Mouse (Mus musculus): ENCODE results near the gene Nelfe. TPM values are rescaled to one million over a fixed set of nuclear protein-coding genes. Genes with fewer than 3 reads are reported as not detected.
"Not testable (repeated sequence)": the region's sequence is repeated elsewhere in the genome, so short reads cannot be mapped to it uniquely, and the experiment has no call there.

The Nelfe gene
- polyA plus RNA-seq (2014; fragmentation: Nextera tagmentation; extraction: Ambion mirVana), result 108 and 114 TPM in 2 replicates

- Histone ChIP-seq H3K27ac (ENCODE audit: low read depth, low read length) (peak within 1 kb of the TSS; percentile 68), H3K4me2 (peak within 1 kb of the TSS; percentile 97), H3K27me3 (replicated peaks; ENCODE audit: control insufficient read depth, insufficient read depth, low read length) (no peaks in the 10 kb centered on the region), H3K4me3 (ENCODE audit: low read depth, low read length) (peak within 1 kb of the TSS; percentile 89), H3K36me3 (ENCODE audit: control insufficient read depth, insufficient read depth, low read length) (peaks cover 35% of the 10 kb centered on the region), H3K9me3 (ENCODE audit: control insufficient read depth, low read length) (no peaks in the 10 kb centered on the region), H3K9ac (ENCODE audit: low read depth, low read length) (peak within 1 kb of the TSS; percentile 87), H3K4me1 (replicated peaks; ENCODE audit: control insufficient read depth, insufficient read depth, low read length) (peaks cover 12% of the 10 kb centered on the region)
- peak; percentile 98 for DNase-seq (ENCODE audit: low spot score)
- peak; percentile 96 for ATAC-seq (replicated peaks; ENCODE audit: low FRiP score)
- WGBS, result under 1% methylated on average over 65 of the region's 65 CpGs
Observed at GRCm38 (mm10) chr17:34849722-34850516, at the start of gene Nelfe, which contains the start of gene Skiv2l. Gene Nelfe (plus strand): TSS chr17:34850391. Gene Skiv2l (minus strand): TSS chr17:34850210.

GRCm38 (mm10) chr17:34800781-34801305, 49.3 kb upstream of the Nelfe start:
- H3K36me3 ChIP-seq (ENCODE audit: control insufficient read depth, insufficient read depth, low read length); ATAC-seq (replicated peaks; ENCODE audit: low FRiP score); H3K4me1 ChIP-seq (replicated peaks; ENCODE audit: control insufficient read depth, insufficient read depth, low read length); H3K4me3 ChIP-seq (ENCODE audit: low read depth, low read length); H3K9ac ChIP-seq (ENCODE audit: low read depth, low read length); H3K27ac ChIP-seq (ENCODE audit: low read depth, low read length); H3K9me3 ChIP-seq (ENCODE audit: control insufficient read depth, low read length); H3K4me2 ChIP-seq; H3K27me3 ChIP-seq (replicated peaks; ENCODE audit: control insufficient read depth, insufficient read depth, low read length); DNase-seq (ENCODE audit: low spot score): not testable (repeated sequence)
- 85% methylated on average over 16 of the region's 16 CpGs for WGBS

DNA sequence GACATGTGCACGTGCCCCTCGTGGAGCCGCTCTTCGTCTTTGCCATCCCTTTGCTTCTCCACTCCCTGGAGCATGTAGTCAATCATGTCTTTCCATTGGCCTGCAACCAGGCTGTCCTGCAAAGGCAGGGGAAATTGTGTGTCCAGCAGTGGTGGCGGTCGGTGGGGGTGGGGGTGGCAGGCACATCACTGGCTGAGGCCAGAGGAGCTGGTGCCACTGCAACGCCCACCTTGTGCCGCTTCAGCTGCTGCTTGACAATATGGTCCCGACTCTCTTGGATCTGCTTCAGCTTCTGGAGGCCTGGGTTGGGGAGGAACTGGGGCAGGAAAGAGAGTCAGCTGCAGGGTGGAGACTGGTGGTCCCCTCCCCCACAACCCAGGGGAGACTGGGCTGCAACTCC, 47.4 kb upstream of the Nelfe start:
- H3K27ac ChIP-seq (ENCODE audit: low read depth, low read length); H3K4me2 ChIP-seq; H3K4me1 ChIP-seq (replicated peaks; ENCODE audit: control insufficient read depth, insufficient read depth, low read length); DNase-seq (ENCODE audit: low spot score); H3K36me3 ChIP-seq (ENCODE audit: control insufficient read depth, insufficient read depth, low read length); H3K9ac ChIP-seq (ENCODE audit: low read depth, low read length); H3K27me3 ChIP-seq (replicated peaks; ENCODE audit: control insufficient read depth, insufficient read depth, low read length); H3K9me3 ChIP-seq (ENCODE audit: control insufficient read depth, low read length); ATAC-seq (replicated peaks; ENCODE audit: low FRiP score); H3K4me3 ChIP-seq (ENCODE audit: low read depth, low read length): not testable (repeated sequence)
- WGBS, result 90% methylated on average over 9 of the region's 9 CpGs

DNA sequence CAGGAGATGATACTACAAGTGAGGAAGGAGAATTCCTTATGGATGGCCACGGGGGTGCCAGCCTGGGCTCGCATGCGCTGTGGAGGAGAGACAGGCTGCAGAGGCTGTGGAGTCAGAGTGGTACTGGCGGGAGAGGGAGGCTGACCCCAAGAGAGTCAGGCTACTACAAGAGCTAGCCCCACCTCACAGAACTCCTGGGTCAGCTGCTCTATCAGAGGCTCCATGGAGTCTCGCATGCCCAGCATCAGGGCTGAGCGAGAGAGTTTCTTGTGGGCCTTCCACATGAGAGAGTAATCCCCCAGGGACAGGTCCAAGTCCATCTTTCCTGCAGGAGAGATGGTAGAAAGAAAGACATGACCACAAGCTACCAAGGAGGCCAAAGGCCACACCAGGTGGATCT, 46.8 kb upstream of the Nelfe start:
- DNase-seq (ENCODE audit: low spot score); H3K9me3 ChIP-seq (ENCODE audit: control insufficient read depth, low read length); H3K4me3 ChIP-seq (ENCODE audit: low read depth, low read length); H3K9ac ChIP-seq (ENCODE audit: low read depth, low read length); H3K4me2 ChIP-seq; H3K27me3 ChIP-seq (replicated peaks; ENCODE audit: control insufficient read depth, insufficient read depth, low read length); H3K4me1 ChIP-seq (replicated peaks; ENCODE audit: control insufficient read depth, insufficient read depth, low read length); ATAC-seq (replicated peaks; ENCODE audit: low FRiP score); H3K36me3 ChIP-seq (ENCODE audit: control insufficient read depth, insufficient read depth, low read length); H3K27ac ChIP-seq (ENCODE audit: low read depth, low read length): not testable (repeated sequence)
- 87% methylated on average over 6 of the region's 6 CpGs for WGBS

DNA sequence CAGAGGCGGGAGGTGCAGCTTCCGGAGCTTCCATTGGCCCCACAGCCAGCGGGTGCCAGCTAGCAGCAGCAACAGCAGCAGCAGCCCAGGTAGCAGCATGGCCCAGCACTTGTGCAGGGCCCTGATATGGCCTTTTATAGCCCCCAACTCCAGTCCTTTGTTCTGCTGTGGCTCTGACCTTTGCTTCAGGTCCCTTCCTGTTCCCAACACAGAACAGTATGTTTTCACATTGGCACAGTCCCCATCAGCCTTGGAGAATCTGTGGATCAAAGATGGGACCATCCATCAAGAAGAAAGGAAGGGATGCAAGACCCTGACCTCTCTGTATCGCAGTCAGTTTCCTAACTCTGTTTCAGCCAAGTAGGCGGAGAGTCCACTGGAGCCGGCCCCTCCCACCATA, 45.9 kb upstream of the Nelfe start, which contains the start of gene Cyp21a1:
TSS of gene Cyp21a1 (minus strand) at position 261 of the 400 bp plus-strand sequence.
- not testable (repeated sequence) for H3K4me1 ChIP-seq (replicated peaks; ENCODE audit: control insufficient read depth, insufficient read depth, low read length)
- 89% methylated on average over 5 of the region's 6 CpGs for WGBS

GRCm38 (mm10) chr17:34804871-34805562, 45.2 kb upstream of the Nelfe start:
- DNase-seq (ENCODE audit: low spot score), result no peak
- no peak for ATAC-seq (replicated peaks; ENCODE audit: low FRiP score)
- Histone ChIP-seq H3K4me3 (ENCODE audit: low read depth, low read length) (no peak overlapping the region), H3K4me2 (no peak overlapping the region), H3K9ac (ENCODE audit: low read depth, low read length) (no peak overlapping the region), H3K4me1 (replicated peaks; ENCODE audit: control insufficient read depth, insufficient read depth, low read length) (no peaks in the 10 kb centered on the region), H3K27me3 (replicated peaks; ENCODE audit: control insufficient read depth, insufficient read depth, low read length) (no peaks in the 10 kb centered on the region), H3K36me3 (ENCODE audit: control insufficient read depth, insufficient read depth, low read length) (no peaks in the 10 kb centered on the region), H3K9me3 (ENCODE audit: control insufficient read depth, low read length) (peaks cover 4% of the 10 kb centered on the region; the same call in 1 of the 2 replicates), H3K27ac (ENCODE audit: low read depth, low read length) (no peak overlapping the region)
- WGBS, result 63% methylated on average over 6 of the region's 6 CpGs

More for the DNA sequence above, 45.9 kb upstream of the Nelfe start, which contains the start of gene Cyp21a1:
- ATAC-seq (replicated peaks; ENCODE audit: low FRiP score); H3K9me3 ChIP-seq (ENCODE audit: control insufficient read depth, low read length); H3K4me2 ChIP-seq; H3K27me3 ChIP-seq (replicated peaks; ENCODE audit: control insufficient read depth, insufficient read depth, low read length); H3K36me3 ChIP-seq (ENCODE audit: control insufficient read depth, insufficient read depth, low read length); H3K27ac ChIP-seq (ENCODE audit: low read depth, low read length); H3K4me3 ChIP-seq (ENCODE audit: low read depth, low read length); DNase-seq (ENCODE audit: low spot score); H3K9ac ChIP-seq (ENCODE audit: low read depth, low read length): not testable (repeated sequence)

GRCm38 (mm10) chr17:34807176-34807575, 43.0 kb upstream of the Nelfe start:
- H3K4me3 ChIP-seq (ENCODE audit: low read depth, low read length), result no peak overlapping the region
- no peak for DNase-seq (ENCODE audit: low spot score)
- ATAC-seq (replicated peaks; ENCODE audit: low FRiP score), result no peak
- H3K9ac ChIP-seq (ENCODE audit: low read depth, low read length), result no peak overlapping the region
- H3K27me3 ChIP-seq (replicated peaks; ENCODE audit: control insufficient read depth, insufficient read depth, low read length), result no peaks in the 10 kb centered on the region
- H3K9me3 ChIP-seq (ENCODE audit: control insufficient read depth, low read length), result peaks cover 4% of the 10 kb centered on the region; the same call in 1 of the 2 replicates
- H3K4me2 ChIP-seq, result no peak overlapping the region
- H3K4me1 ChIP-seq (replicated peaks; ENCODE audit: control insufficient read depth, insufficient read depth, low read length), result no peaks in the 10 kb centered on the region
- H3K36me3 ChIP-seq (ENCODE audit: control insufficient read depth, insufficient read depth, low read length), result no peaks in the 10 kb centered on the region
- no peak overlapping the region for H3K27ac ChIP-seq (ENCODE audit: low read depth, low read length)
- 58% methylated on average over 3 of the region's 3 CpGs for WGBS

DNA sequence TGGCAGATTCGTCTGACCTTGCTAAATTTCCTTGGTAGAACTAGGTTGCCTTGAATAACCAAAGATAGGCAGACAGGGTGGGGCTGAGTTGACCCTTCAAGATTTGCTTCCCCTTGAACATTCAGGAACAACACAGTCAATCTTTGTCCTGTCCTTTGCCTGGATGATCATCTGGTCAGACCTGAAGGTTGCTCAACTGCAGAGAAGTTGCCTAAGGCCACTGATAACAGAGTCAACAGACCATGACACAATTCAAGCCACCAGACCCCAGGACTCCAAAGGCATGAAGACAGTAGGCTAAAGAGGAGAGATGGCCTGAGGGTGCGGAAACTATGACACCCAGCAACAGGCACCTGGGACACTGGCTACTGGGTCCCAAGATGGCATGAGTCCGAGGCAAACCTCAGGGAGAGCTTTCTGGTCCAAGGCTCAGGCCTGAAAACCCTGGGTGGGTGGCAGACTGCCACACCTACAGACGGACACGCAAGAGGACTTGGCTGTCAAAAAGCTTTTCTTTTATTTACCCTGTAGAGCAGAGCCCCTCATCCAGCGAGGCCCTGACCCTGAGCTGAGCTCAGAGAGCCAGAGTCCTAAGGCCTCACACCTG, 41.5 kb upstream of the Nelfe start:
- Histone ChIP-seq H3K4me2 (no peak overlapping the region), H3K4me3 (ENCODE audit: low read depth, low read length) (no peak overlapping the region), H3K27ac (ENCODE audit: low read depth, low read length) (no peak overlapping the region), H3K9ac (ENCODE audit: low read depth, low read length) (no peak overlapping the region), H3K27me3 (replicated peaks; ENCODE audit: control insufficient read depth, insufficient read depth, low read length) (no peaks in the 10 kb centered on the region), H3K9me3 (ENCODE audit: control insufficient read depth, low read length) (peaks cover 4% of the 10 kb centered on the region; the same call in 1 of the 2 replicates), H3K36me3 (ENCODE audit: control insufficient read depth, insufficient read depth, low read length) (no peaks in the 10 kb centered on the region), H3K4me1 (replicated peaks; ENCODE audit: control insufficient read depth, insufficient read depth, low read length) (no peaks in the 10 kb centered on the region)
- WGBS, result 78% methylated on average over 6 of the region's 6 CpGs
- ATAC-seq (replicated peaks; ENCODE audit: low FRiP score), result no peak
- DNase-seq (ENCODE audit: low spot score), result no peak
